Mouse (Mus musculus) G1E (cell line): Measurements from ENCODE around the gene Nlrc4. TPM values are rescaled to one million over a fixed set of nuclear protein-coding genes. Genes with fewer than 3 reads are reported as not detected.

Experiments used
- ATAC-seq: 2 replicates; pipeline ENCODE4 v1.8.0; 2016; ENCODE audit warnings: mild to moderate bottlenecking; ENCODE audit not compliant: insufficient number of reproducible peaks, poor library complexity, low FRiP score, severe bottlenecking; ENCODE audit errors: extremely low read depth
- DNase-seq: peaks from one replicate; pipeline ENCODE4 v3.0.0; 2012; ENCODE audit warnings: low spot score
- H3K27me3 ChIP-seq: 2 replicates; pipeline ENCODE4 v1.6.1; 2012; ENCODE audit warnings: mild to moderate bottlenecking, low read length, inconsistent platforms; ENCODE audit not compliant: insufficient read depth
- H3K36me3 ChIP-seq: replicated peaks from 2 replicates; pipeline ENCODE3; 2012; ENCODE audit warnings: mild to moderate bottlenecking, inconsistent platforms
- H3K4me1 ChIP-seq: 2 replicates; pipeline ENCODE4 v1.6.1; 2012; ENCODE audit warnings: low read depth, low read length, inconsistent platforms, mixed read lengths; ENCODE audit not compliant: insufficient read depth
- H3K4me3 ChIP-seq: 2 replicates; pipeline ENCODE4 v1.5.1; 2012; ENCODE audit warnings: low read depth, mild to moderate bottlenecking, inconsistent platforms, low read length, moderate library complexity, mixed read lengths
- H3K9me3 ChIP-seq: replicated peaks from 2 replicates; pipeline ENCODE4 v1.6.1; 2012; ENCODE audit warnings: inconsistent platforms
- CTCF ChIP-seq: IDR thresholded peaks from 2 replicates; pipeline ENCODE4 v1.5.1; 2012; ENCODE audit warnings: low read depth, low read length, inconsistent platforms, mixed read lengths
- GATA1 ChIP-seq: IDR thresholded peaks from 2 replicates; pipeline ENCODE4 v1.6.1; 2012; ENCODE audit warnings: borderline replicate concordance, low read length, inconsistent platforms, mixed read lengths
- GATA2 ChIP-seq: IDR thresholded peaks from 2 replicates; pipeline ENCODE4 v1.6.1; 2012; ENCODE audit warnings: low read depth, low read length, inconsistent platforms, borderline replicate concordance
- POLR2AphosphoS5 ChIP-seq: IDR thresholded peaks from 2 replicates; pipeline ENCODE4 v1.6.1; 2012; ENCODE audit warnings: low read depth, low read length, inconsistent platforms; ENCODE audit not compliant: insufficient replicate concordance
- TAL1 ChIP-seq: conservative IDR thresholded peaks from 2 replicates; pipeline ENCODE4 v1.6.1; 2012; ENCODE audit warnings: low read depth, low read length, inconsistent platforms, mixed read lengths
- polyA plus RNA-seq: library from polyadenylated mRNA; stranded (reverse); fragments of >175 nt; gene quantifications from 2 replicates; pipeline ENCODE4 v1.2.3, GENCODE M21; 2012
- total RNA-seq, 2 experiments: library from RNA; stranded (forward) in 1 of 2; stranded (reverse) in 1 of 2; fragments of 200-1000 nt in 1 of 2; fragments of >200 nt in 1 of 2; fragmentation: Nextera tagmentation in 1 of 2; gene quantifications; 2 replicates each; pipeline ENCODE4 v1.2.3; 2014 to 2017

Gene Nlrc4
- total and polyA plus RNA-seq, 3 experiments, result 0.03 to 1.3 (median 0.45) TPM

DNA sequence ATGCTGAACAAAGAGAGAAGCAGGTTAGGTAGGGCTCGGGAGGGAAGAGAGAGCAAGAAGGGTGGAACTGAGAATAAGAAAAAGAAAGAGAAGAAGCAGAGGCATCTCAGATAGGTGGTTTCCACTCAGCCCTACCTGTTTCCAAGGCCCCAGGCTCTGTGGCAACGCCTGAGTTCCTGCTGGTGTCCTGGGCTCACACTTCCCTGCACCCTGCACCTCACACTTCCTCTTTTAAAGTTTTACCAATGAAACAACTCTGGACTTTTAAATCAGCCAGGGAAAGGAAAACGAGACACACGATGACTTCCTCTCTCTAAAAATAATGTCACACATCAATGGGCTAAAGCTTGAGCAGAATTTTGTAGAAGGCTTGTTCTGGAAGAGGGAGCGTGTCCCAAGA lies 18.5 kb downstream of the Nlrc4 start:
- Histone ChIP-seq H3K9me3 (no peaks in the 10 kb centered on the region), H3K4me1 (peaks cover 2% of the 10 kb centered on the region; the same call in 1 of the 2 replicates), H3K27me3 (no peaks in the 10 kb centered on the region; the same call in 1 of the 2 replicates), H3K4me3 (no peak overlapping the region), H3K36me3 (no peaks in the 10 kb centered on the region)
- TF ChIP-seq GATA2 (no peak), CTCF (no peak), TAL1 (no peak), GATA1 (no peak)
- DNase-seq, result no peak
- ATAC-seq, result no peak

GRCm38 (mm10) chr17:74437762-74438161 lies 21.2 kb downstream of the Nlrc4 start:
- DNase-seq (no peak), ATAC-seq (no peak)
- TF ChIP-seq POLR2AphosphoS5, result no peak
- no peaks in the 10 kb centered on the region for H3K27me3 ChIP-seq
- H3K9me3 ChIP-seq, result no peaks in the 10 kb centered on the region
- H3K36me3 ChIP-seq, result no peaks in the 10 kb centered on the region
- peaks cover 2% of the 10 kb centered on the region; the same call in 1 of the 2 replicates for H3K4me1 ChIP-seq
- H3K4me3 ChIP-seq, result no peak overlapping the region

DNA sequence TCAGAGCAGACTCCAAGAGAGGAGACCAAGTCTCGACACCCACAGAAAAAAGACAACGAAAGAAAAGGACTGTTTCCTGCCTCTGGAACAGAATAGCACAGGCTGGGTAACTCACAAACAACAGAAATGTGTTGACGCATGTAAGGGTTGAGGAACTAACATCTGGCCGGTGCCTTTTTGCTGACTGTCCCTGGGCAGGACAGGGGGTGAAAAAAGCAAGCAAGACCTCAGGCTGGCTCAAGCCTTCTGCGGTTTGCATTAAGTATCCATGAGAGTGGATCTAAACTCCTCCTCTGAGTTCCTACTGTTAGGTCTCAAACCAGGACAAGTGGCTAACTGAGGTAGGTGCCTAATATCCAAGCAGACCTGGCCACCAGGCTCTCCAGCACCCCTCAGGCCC lies 26.3 kb downstream of the Nlrc4 start:
- Histone ChIP-seq H3K27me3 (no peaks in the 10 kb centered on the region), H3K4me3 (no peak overlapping the region), H3K36me3 (no peaks in the 10 kb centered on the region), H3K4me1 (no peaks in the 10 kb centered on the region), H3K9me3 (no peaks in the 10 kb centered on the region)
- DNase-seq, result no peak
- TF ChIP-seq TAL1, result no peak
- TF ChIP-seq POLR2AphosphoS5, result no peak
- no peak for TF ChIP-seq GATA2
- no peak for TF ChIP-seq CTCF
- no peak for TF ChIP-seq GATA1
- ATAC-seq, result no peak

- DNase-seq, result no peak
- no peak for ATAC-seq
- H3K4me1 ChIP-seq, result no peaks in the 10 kb centered on the region
These were observed 27.5 kb downstream of the Nlrc4 start for GRCm38 (mm10) chr17:74431481-74431880.

GRCm38 (mm10) chr17:74430074-74430473 lies 28.9 kb downstream of the Nlrc4 start:
- TF ChIP-seq CTCF, result no peak
- no peak for TF ChIP-seq GATA1
- TF ChIP-seq TAL1, result no peak
- ATAC-seq (no peak), DNase-seq (no peak)
- H3K4me3 ChIP-seq, result no peak overlapping the region
- H3K4me1 ChIP-seq, result no peaks in the 10 kb centered on the region
- no peaks in the 10 kb centered on the region for H3K9me3 ChIP-seq
- H3K36me3 ChIP-seq, result peaks cover 17% of the 10 kb centered on the region
- no peaks in the 10 kb centered on the region for H3K27me3 ChIP-seq

More at GRCm38 (mm10) chr17:74431481-74431880, 27.5 kb downstream of the Nlrc4 start:
- Histone ChIP-seq H3K4me3 (no peak overlapping the region), H3K9me3 (no peaks in the 10 kb centered on the region), H3K36me3 (peaks cover 11% of the 10 kb centered on the region), H3K27me3 (no peaks in the 10 kb centered on the region)
- TF ChIP-seq POLR2AphosphoS5, result no peak
- TF ChIP-seq GATA1, result no peak
- TF ChIP-seq TAL1, result no peak
- TF ChIP-seq GATA2, result no peak
- no peak for TF ChIP-seq CTCF

DNA sequence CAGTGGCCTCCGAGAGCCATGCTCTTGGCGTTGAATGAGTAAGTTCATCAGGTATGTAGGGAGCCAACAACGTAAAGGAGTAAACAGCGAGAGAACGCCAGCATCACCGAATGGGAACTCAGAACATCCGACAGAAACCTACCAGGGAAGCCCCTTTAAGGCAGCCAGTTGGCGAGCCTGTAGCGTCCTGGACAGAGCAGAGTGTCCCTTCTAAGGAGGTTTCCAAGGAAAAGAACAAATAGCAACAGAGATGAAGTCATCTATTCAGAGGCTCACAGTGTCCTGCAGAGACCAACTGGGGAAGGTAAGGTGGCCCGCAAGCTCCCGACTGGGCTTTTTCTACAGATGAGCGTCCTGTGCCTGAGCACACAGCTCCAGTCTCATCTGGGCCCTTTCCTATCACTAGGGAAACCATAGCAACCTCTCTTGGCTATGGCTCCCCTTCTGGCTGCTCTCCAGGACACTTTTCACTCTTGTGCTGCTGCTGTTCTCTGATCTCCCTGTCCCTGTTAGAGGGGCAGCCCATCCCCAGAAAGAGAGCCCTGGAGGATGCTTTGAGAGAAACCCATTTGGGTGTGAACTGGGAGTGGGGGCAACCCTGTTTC lies 34.4 kb downstream of the Nlrc4 start:
- no peaks in the 10 kb centered on the region for H3K9me3 ChIP-seq
- H3K27me3 ChIP-seq, result no peaks in the 10 kb centered on the region
- no peak overlapping the region for H3K4me3 ChIP-seq
- DNase-seq, result no peak
- no peaks in the 10 kb centered on the region for H3K4me1 ChIP-seq
- no peak for ATAC-seq
- peaks cover 65% of the 10 kb centered on the region for H3K36me3 ChIP-seq
- TF ChIP-seq POLR2AphosphoS5 (no peak), CTCF (no peak), GATA2 (no peak), GATA1 (no peak), TAL1 (no peak)

DNA sequence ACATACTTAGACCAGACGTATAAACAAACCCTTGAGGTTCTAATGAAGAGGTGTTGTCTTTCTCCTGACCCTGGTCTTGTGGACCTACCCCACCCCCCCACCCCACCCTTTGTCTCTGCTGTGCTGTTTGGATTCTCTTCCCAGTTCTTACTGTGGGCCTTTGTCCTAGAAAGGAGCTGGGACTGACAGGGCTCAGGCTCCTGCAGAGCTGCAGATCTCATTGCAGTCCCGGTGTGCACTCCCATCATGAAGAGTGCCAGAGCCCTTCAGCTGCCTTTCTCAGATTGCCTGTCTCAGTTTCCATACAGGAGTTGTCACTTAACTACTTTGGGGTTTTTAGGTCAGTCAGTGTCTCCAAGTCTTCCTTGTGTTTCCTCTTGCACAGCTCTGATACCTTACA lies 38.3 kb downstream of the Nlrc4 start:
- TF ChIP-seq GATA1 (no peak), POLR2AphosphoS5 (no peak), CTCF (no peak), GATA2 (no peak), TAL1 (no peak)
- Histone ChIP-seq H3K36me3 (peaks cover 76% of the 10 kb centered on the region), H3K27me3 (no peaks in the 10 kb centered on the region), H3K4me1 (no peaks in the 10 kb centered on the region), H3K9me3 (no peaks in the 10 kb centered on the region), H3K4me3 (no peak overlapping the region)
- no peak for DNase-seq
- no peak for ATAC-seq
